Mouse (Mus musculus) MEL (cell line): ENCODE data around the gene Runx3. TPM values are rescaled to one million over a fixed set of nuclear protein-coding genes. Genes with fewer than 3 reads are reported as not detected.

Experiments
- DNase-seq: peaks from one replicate; pipeline ENCODE4 v3.0.0; 2011; ENCODE audit warnings: low read depth, low spot score
- H3K27ac ChIP-seq: 2 replicates; pipeline ENCODE4 v1.5.1; 2012; ENCODE audit warnings: low read depth, mild to moderate bottlenecking, control low read depth, low read length, moderate library complexity; ENCODE audit not compliant: control insufficient read depth
- H3K27me3 ChIP-seq, 2 experiments: fragments of 150-350 bp in 1 of 2; sonication (generic) in 1 of 2; 2 replicates each; pipeline ENCODE4 v1.6.1; 2012; ENCODE audit warnings: low read length in 2 of 2, mild to moderate bottlenecking in 2 of 2, improper control_type of control experiment in 1 of 2, moderate library complexity in 1 of 2; ENCODE audit not compliant: insufficient read depth in 2 of 2, control insufficient read depth in 1 of 2
- H3K36me3 ChIP-seq, 2 experiments: 2 replicates each; pipeline ENCODE4 v1.6.1; 2012 to 2014; ENCODE audit warnings: low read length in 2 of 2, improper control_type of control experiment in 1 of 2, inconsistent platforms in 1 of 2, mild to moderate bottlenecking in 1 of 2; ENCODE audit not compliant: insufficient read depth in 2 of 2, control insufficient read depth in 1 of 2
- H3K4me1 ChIP-seq, 2 experiments: fragments of 150-350 bp in 1 of 2; sonication (generic) in 1 of 2; 2 replicates each; pipeline ENCODE4 v1.6.1; 2012; ENCODE audit warnings: low read length in 2 of 2, improper control_type of control experiment in 1 of 2, mild to moderate bottlenecking in 1 of 2; ENCODE audit not compliant: insufficient read depth in 2 of 2, control insufficient read depth in 1 of 2
- H3K4me3 ChIP-seq, 2 experiments: fragments of 150-350 bp in 1 of 2; sonication (generic) in 1 of 2; 2 replicates each; pipeline ENCODE4 v1.5.1; 2012; ENCODE audit warnings: low read depth in 2 of 2, low read length in 2 of 2, mild to moderate bottlenecking in 2 of 2, moderate library complexity in 2 of 2, control low read depth in 1 of 2, improper control_type of control experiment in 1 of 2; ENCODE audit not compliant: control insufficient read depth in 1 of 2, insufficient read depth in 1 of 2
- H3K79me2 ChIP-seq: 2 replicates; pipeline ENCODE4 v1.6.1; 2012; ENCODE audit warnings: mild to moderate bottlenecking, low read length, moderate library complexity; ENCODE audit not compliant: control insufficient read depth, poor library complexity, insufficient read depth
- H3K9ac ChIP-seq: 2 replicates; pipeline ENCODE4 v1.6.1; 2012; ENCODE audit warnings: low read depth, mild to moderate bottlenecking, control low read depth, low read length, moderate library complexity; ENCODE audit not compliant: control insufficient read depth, poor library complexity, severe bottlenecking
- H3K9me3 ChIP-seq: fragments of 150-350 bp; sonication (generic); replicated peaks from 2 replicates; pipeline ENCODE4 v1.6.1; 2012; ENCODE audit warnings: mild to moderate bottlenecking, low read length, improper control_type of control experiment, moderate library complexity; ENCODE audit not compliant: insufficient read depth
- BHLHE40 ChIP-seq: IDR thresholded peaks from 2 replicates; pipeline ENCODE4 v1.6.1; 2012; ENCODE audit warnings: low read depth, mild to moderate bottlenecking, inconsistent platforms, low read length, improper control_type of control experiment, borderline replicate concordance
- E2F4 ChIP-seq: IDR thresholded peaks from 2 replicates; pipeline ENCODE4 v1.6.1; 2011; ENCODE audit warnings: low read depth, low read length, improper control_type of control experiment, borderline replicate concordance
- HCFC1 ChIP-seq: IDR thresholded peaks from 2 replicates; pipeline ENCODE4 v1.6.1; 2012; ENCODE audit warnings: low read depth, mild to moderate bottlenecking, inconsistent platforms, low read length, improper control_type of control experiment, moderate library complexity
- JUND ChIP-seq: IDR thresholded peaks from 2 replicates; pipeline ENCODE4 v1.6.1; 2011; ENCODE audit warnings: low read depth, mild to moderate bottlenecking, improper control_type of control experiment, low read length
- MAFK ChIP-seq: IDR thresholded peaks from 2 replicates; pipeline ENCODE4 v1.6.1; 2011; ENCODE audit warnings: low read depth, mild to moderate bottlenecking, low read length, improper control_type of control experiment, borderline replicate concordance
- MAX ChIP-seq: IDR thresholded peaks from 2 replicates; pipeline ENCODE4 v1.6.1; 2011; ENCODE audit warnings: low read length, improper control_type of control experiment
- MAZ ChIP-seq: IDR thresholded peaks from 2 replicates; pipeline ENCODE4 v1.6.1; 2012; ENCODE audit warnings: low read depth, mild to moderate bottlenecking, inconsistent platforms, low read length, improper control_type of control experiment
- MXI1 ChIP-seq: IDR thresholded peaks from 2 replicates; pipeline ENCODE4 v1.6.1; 2011; ENCODE audit warnings: mild to moderate bottlenecking, low read depth, low read length, improper control_type of control experiment
- MYB ChIP-seq: IDR thresholded peaks from 2 replicates; pipeline ENCODE4 v1.6.1; 2011; ENCODE audit warnings: mild to moderate bottlenecking, low read depth, low read length, improper control_type of control experiment
- NELFE ChIP-seq: IDR thresholded peaks from 2 replicates; pipeline ENCODE4 v1.6.1; 2011; ENCODE audit warnings: low read depth, low read length, improper control_type of control experiment
- POLR2AphosphoS2 ChIP-seq: IDR thresholded peaks from 2 replicates; pipeline ENCODE4 v1.6.1; 2011; ENCODE audit warnings: low read length, improper control_type of control experiment
- RCOR1 ChIP-seq: IDR thresholded peaks from 2 replicates; pipeline ENCODE4 v1.6.1; 2012; ENCODE audit warnings: low read depth, mild to moderate bottlenecking, inconsistent platforms, low read length, improper control_type of control experiment
- SIN3A ChIP-seq: IDR thresholded peaks from 2 replicates; pipeline ENCODE4 v1.6.1; 2012; ENCODE audit warnings: low read length, improper control_type of control experiment, inconsistent platforms
- SMC3 ChIP-seq: IDR thresholded peaks from 2 replicates; pipeline ENCODE4 v1.6.1; 2011; ENCODE audit warnings: low read depth, low read length, improper control_type of control experiment
- TAL1 ChIP-seq: IDR thresholded peaks from 2 replicates; pipeline ENCODE4 v1.6.1; 2012; ENCODE audit warnings: mild to moderate bottlenecking, inconsistent platforms, low read length, moderate library complexity, mixed read lengths
- UBTF ChIP-seq: IDR thresholded peaks from 2 replicates; pipeline ENCODE4 v1.6.1; 2012; ENCODE audit warnings: low read depth, mild to moderate bottlenecking, inconsistent platforms, low read length, improper control_type of control experiment, moderate library complexity, borderline replicate concordance; ENCODE audit not compliant: insufficient read depth
- USF2 ChIP-seq, 2 experiments: IDR thresholded peaks; 2 replicates each; pipeline ENCODE4 v1.6.1; 2011 to 2012; ENCODE audit warnings: improper control_type of control experiment in 2 of 2, low read length in 2 of 2, borderline replicate concordance in 1 of 2, inconsistent platforms in 1 of 2, low read depth in 1 of 2, mild to moderate bottlenecking in 1 of 2; ENCODE audit not compliant: insufficient read depth in 1 of 2
- ZKSCAN1 ChIP-seq: IDR thresholded peaks from 2 replicates; pipeline ENCODE4 v1.6.1; 2012; ENCODE audit warnings: low read depth, mild to moderate bottlenecking, inconsistent platforms, low read length, improper control_type of control experiment, moderate library complexity
- polyA plus RNA-seq, 2 experiments: library from polyadenylated mRNA; stranded (reverse) in 1 of 2; unstranded in 1 of 2; fragments of >175 nt in 1 of 2; fragments of >200 nt in 1 of 2; gene quantifications; 2 replicates each; pipeline versions ENCODE4 v1.2.1 to v1.2.4; 2012; ENCODE audit warnings: low replicate concordance in 2 of 2, low read depth in 1 of 2; ENCODE audit not compliant: insufficient read length in 2 of 2, insufficient read depth in 1 of 2, missing spikeins in 1 of 2
- total RNA-seq: library from RNA; depleted of rRNA; stranded (reverse); fragments of 300-350 nt; gene quantifications from 2 replicates; pipeline ENCODE4 v1.2.3, GENCODE M21; 2012

The Runx3 gene
- total and polyA plus RNA-seq, 3 experiments, result 4.3 to 29.2 TPM; not detected in 1

- H3K9ac ChIP-seq, result no peak overlapping the region
- no peak overlapping the region for H3K27ac ChIP-seq
- no peaks in the 10 kb centered on the region for H3K27me3 ChIP-seq
- no peaks in the 10 kb centered on the region for H3K9me3 ChIP-seq
- no peak for DNase-seq
- TF ChIP-seq MXI1 (no peak), SIN3A (no peak), SMC3 (no peak), MAX (no peak), POLR2AphosphoS2 (no peak), BHLHE40 (no peak)
- TF ChIP-seq, all 39 proteins: peak for 0
- Histone ChIP-seq H3K79me2 (no peaks in the 10 kb centered on the region; the same call in 1 of the 2 replicates), H3K36me3 (peaks cover 0 to 3% of the 10 kb centered on the region in 2 experiments; a peak in 2 of 4 replicates), H3K4me1 (peaks cover 0 to 14% of the 10 kb centered on the region in 2 experiments; a peak in 2 of 4 replicates), H3K4me3 (no peak overlapping the region)
Observed at GRCm38 (mm10) chr4:135201771-135202170, 81.3 kb downstream of the Runx3 start.

DNA sequence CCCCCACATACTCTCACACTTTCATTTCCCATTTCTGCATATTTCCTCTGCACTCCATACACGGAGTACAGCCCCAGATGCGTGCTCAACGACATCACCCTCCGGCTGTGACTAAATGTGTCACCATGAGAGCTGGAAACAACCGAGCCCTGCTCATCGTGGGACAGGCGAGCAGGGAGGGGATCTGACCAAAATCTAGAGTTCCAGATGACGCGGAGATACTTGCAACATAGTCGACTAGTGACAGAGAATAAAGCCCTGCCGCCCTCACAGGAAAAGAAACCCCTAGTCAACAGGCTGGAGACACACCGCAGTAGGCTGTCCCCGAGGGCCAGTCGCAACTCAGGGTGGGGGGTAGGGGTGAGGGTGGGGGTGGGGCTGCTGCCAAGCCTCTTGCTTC is 82.8 kb downstream of the Runx3 start:
- H3K36me3 ChIP-seq, result peaks cover 0 to 3% of the 10 kb centered on the region in 2 experiments; a peak in 2 of 4 replicates
- H3K79me2 ChIP-seq, result no peaks in the 10 kb centered on the region; the same call in 1 of the 2 replicates
- H3K27me3 ChIP-seq, result no peaks in the 10 kb centered on the region
- no peak overlapping the region for H3K27ac ChIP-seq
- no peak for TF ChIP-seq SMC3
- TF ChIP-seq NELFE, result no peak
- no peak for TF ChIP-seq ZKSCAN1
- no peak for TF ChIP-seq MXI1
- TF ChIP-seq USF2 (IDR thresholded peaks at IDR 0.05; ENCODE audit: borderline replicate concordance in 1 of 2, insufficient read depth in 1 of 2, low read depth in 1 of 2, low read length in 2 of 2), result no peak
- no peak for TF ChIP-seq E2F4
- H3K4me3 ChIP-seq, result no peak overlapping the region
- no peak for DNase-seq
- H3K9me3 ChIP-seq, result no peaks in the 10 kb centered on the region
- no peak overlapping the region for H3K9ac ChIP-seq
- H3K4me1 ChIP-seq, result peaks cover 0 to 16% of the 10 kb centered on the region in 2 experiments; a peak in 2 of 4 replicates

DNA sequence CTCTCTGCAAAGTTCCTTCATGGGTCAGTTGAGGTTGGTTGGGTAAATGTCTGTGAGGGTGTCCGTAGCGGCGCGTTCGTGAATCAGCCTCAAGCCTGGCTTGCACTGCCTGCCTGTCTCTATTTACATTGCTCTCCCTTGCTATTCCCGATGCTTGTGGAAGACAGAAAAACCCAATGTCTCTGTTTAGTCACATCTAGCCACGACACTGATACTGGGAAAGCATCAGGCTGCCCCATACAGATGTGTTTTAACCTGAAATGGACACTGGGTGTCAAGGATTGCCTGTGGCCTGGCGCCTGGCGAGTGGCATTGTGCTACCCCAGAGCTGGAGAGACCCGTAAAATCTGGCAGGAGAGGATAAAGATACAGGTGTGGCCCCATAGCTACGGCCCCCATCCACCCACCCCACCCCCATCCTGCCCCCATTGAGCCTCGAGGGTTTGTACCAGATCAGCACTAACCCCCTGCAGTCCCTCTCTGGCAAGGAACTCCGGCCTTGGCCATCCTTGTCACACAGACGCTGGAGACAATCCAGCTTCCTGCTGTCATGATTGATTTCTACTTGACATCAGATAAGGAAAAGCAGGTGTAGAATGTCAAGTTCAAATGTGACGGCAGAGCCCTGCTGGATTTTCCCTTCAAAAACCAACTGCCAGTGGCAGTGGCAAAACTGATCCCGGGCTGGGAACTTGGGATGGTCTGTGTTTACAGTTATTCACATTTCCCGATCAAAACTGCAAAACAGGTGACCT is 83.5 kb downstream of the Runx3 start:
- no peak overlapping the region for H3K4me3 ChIP-seq
- DNase-seq, result no peak

More for the DNA sequence above, 83.5 kb downstream of the Runx3 start:
- no peak overlapping the region for H3K9ac ChIP-seq
- TF ChIP-seq BHLHE40 (no peak), UBTF (no peak), MAFK (no peak), POLR2AphosphoS2 (no peak), MXI1 (no peak), RCOR1 (no peak), TAL1 (no peak), MAZ (no peak), HCFC1 (no peak), JUND (no peak), MYB (no peak), SIN3A (no peak), USF2 (IDR thresholded peaks at IDR 0.05; ENCODE audit: borderline replicate concordance in 1 of 2, insufficient read depth in 1 of 2, low read depth in 1 of 2, low read length in 2 of 2) (no peak)
- TF ChIP-seq, all 39 proteins: peak for 0
- H3K27me3 ChIP-seq, result no peaks in the 10 kb centered on the region
- peaks cover 0 to 16% of the 10 kb centered on the region in 2 experiments; a peak in 2 of 4 replicates for H3K4me1 ChIP-seq
- H3K27ac ChIP-seq, result no peak overlapping the region
- no peaks in the 10 kb centered on the region for H3K9me3 ChIP-seq
- H3K79me2 ChIP-seq, result no peaks in the 10 kb centered on the region; the same call in 1 of the 2 replicates
- H3K36me3 ChIP-seq, result peaks cover 0 to 3% of the 10 kb centered on the region in 2 experiments; a peak in 2 of 4 replicates
